Mouse (Mus musculus) embryo, embryonic 9.5 days (tissue): ENCODE data around the gene Gm5415.
"Not testable (repeated sequence)": the region's sequence is repeated elsewhere in the genome, so short reads cannot be mapped to it uniquely, and the experiment has no call there.

ENCODE experiments used
- DNase-seq: peaks from one replicate; pipeline ENCODE4 v3.0.0-alpha.2; 2017; ENCODE audit errors: extremely low spot score

The Gm5415 gene

DNA sequence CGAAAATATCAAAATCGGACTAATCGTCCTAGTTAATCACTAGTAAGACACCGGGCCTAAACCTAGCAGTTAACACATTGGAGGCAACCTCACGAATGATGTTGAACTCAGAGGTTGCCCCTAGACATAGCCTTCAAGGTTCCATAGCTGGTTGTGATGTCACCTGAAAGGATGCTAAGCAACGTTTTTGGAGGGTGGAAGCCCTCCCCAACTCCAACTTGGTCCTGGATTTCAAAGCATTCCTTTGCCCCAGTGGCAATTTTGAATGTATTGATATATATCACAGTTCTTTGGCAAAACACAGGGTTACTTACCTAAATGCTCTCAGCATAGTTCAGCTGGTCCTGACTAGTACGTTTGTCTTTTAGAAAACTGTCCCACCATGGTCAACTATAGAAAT, at the start of gene Gm5415:
Gene Gm5415 (minus strand): TSS at position 101 of the 400 bp plus-strand sequence.
- not testable (repeated sequence) for DNase-seq

DNA sequence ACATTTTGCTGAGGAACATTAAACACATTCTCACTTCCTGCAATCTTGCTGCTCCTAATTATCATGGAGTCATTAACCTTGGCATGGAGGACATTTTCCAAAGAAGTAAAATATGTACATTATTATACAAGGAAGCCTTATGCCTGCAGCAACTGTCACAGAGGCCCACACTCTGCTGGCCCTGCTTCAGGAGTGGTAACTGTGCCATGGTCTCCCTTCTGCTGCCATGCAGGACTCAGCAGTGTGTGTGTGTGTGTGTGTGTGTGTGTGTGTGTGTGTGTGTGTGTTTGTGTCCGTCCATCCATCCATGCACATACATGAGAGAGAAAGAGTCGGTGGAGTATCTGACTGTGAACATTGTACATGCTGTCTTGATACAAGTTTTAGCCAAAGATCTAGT, 21.8 kb upstream of the Gm5415 start:
- DNase-seq, result no peak

- DNase-seq, result no peak
Measured at GRCm38 (mm10) chr1:32553925-32554324, 6.8 kb upstream of the Gm5415 start.

- no peak for DNase-seq
Measured at GRCm38 (mm10) chr1:32553459-32553858, 6.4 kb upstream of the Gm5415 start.

- DNase-seq, result no peak
Measured at GRCm38 (mm10) chr1:32503381-32503780, 43.7 kb downstream of the Gm5415 start.
